Mouse (Mus musculus) CD4-positive naive resting alpha-beta T cell, adult 57 days (primary cell): ENCODE measurements around the gene D430041D05Rik. TPM values are rescaled to one million over a fixed set of nuclear protein-coding genes. Genes with fewer than 3 reads are reported as not detected.

Experiments used
- total RNA-seq: library from RNA; stranded (reverse); gene quantifications from one replicate; pipeline ENCODE4 v1.2.4, GENCODE M21; 2023

D430041D05Rik gene
- 1.4 TPM for total RNA-seq

GRCm38 (mm10) chr2:104410963-104411545 lies at the start of gene D430041D05Rik:
TSS of gene D430041D05Rik (minus strand) at chr2:104411013.

DNA sequence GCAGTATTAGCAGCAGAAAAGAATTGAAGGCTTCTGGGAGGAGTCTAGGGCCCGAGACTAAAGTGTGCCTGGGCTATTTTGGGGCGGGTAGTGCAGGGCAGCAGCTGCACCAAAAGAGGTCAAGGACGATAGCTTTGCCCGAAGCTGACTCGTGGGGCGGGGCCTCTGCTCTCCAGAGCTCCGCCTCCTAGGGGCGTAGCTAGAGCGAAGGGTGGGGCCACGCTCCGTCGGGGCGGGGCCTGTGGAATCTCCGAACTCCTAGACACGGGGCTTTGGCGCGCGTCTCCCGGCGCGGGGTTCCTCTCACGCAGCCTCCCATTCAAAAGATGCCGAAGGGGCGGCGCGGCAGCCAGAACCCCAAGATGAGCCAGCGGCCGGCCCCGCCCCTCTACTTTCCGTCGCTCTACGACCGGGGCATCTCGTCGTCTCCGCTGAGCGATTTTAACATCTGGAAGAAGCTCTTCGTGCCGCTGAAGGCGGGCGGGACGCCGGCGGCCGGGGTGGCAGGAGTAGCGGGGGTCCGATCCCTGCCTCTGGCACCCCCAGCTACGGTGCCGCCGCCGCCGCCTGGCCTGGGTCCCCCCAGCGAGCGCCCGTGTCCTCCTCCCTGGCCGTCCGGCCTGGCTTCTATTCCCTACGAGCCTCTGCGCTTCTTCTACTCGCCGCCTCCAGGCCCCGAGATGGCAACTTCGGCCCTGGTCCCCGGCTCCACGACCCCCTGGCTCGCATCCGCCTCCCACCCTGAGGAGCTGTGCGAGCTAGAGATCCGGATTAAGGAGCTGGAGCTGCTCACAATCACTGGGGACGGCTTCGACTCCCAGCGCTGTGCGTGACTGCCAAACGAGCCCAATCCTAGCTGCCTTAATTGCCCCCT lies 288.1 kb downstream of the D430041D05Rik start, which contains the start of gene A930018P22Rik:
Gene A930018P22Rik, plus strand, starts transcription at position 265 of the 874 bp plus-strand sequence.

DNA sequence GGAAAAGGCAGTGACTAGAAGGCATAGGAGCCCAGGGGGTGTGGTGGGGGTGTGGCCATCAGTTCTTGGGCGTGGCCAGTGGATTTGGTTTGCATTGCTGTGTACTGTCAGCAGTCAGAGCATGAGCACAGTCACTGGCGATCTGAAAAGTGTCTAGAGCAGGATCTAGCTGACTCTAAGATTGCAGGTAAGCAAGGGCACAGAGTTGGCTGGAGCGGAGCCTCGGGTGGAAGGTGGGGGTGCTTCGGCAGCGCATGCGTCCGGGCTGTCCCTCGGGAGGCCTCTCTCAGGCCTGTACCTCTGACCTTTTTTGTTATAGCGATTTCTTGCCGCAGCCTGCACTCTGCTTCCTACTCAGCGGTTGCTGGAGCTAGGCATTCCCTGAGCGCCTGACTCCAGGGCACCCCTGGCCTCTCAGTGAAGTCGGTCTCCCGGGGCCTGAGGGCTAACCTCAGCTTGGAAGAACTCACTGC lies 315.0 kb downstream of the D430041D05Rik start, which contains the start of gene Cd59a:
Gene Cd59a, plus strand, starts transcription at position 61 of the 473 bp plus-strand sequence.

Other genes with a start within 250 kb of the D430041D05Rik start
- gene Hipk3, start 83.4 kb upstream of the D430041D05Rik start, total RNA-seq, result 47.3 TPM
- gene Cstf3, start 179.5 kb upstream of the D430041D05Rik start, total RNA-seq, result 47.3 TPM